In genomic region chr2:14862981-14863380, GRCm38 (mm10) we compare ENCODE assay signal across 25 mouse cellular contexts.
A peak's percentile ranks its signal among the peaks of the same experiment; 100 is the strongest.
DNase-seq lines count a peak whose midpoint lies in the region; ATAC-seq and TF ChIP-seq lines count a peak whose summit lies in the region.
"Had no signal": no experiment of that assay in that cellular context is flagged by ENCODE, and none has a peak within 500 bp of the region (broad histone marks: within the 10 kb centered on the region; RNA-seq: fewer than 3 reads in every experiment).

No protein-coding gene starts in this region.

- H3K36me3 ChIP-seq in liver, embryonic 12.5 days: no peaks in the 10 kb centered on the region
- H3K36me3 ChIP-seq in ES-E14 (ENCODE audit: control insufficient read depth, insufficient read depth, low read length, poor library complexity, severe bottlenecking): no peaks in the 10 kb centered on the region
- H3K36me3 ChIP-seq: embryonic facial prominence, embryonic 12.5 days; embryonic facial prominence, embryonic 15.5 days; heart, embryonic 10.5 days; heart, embryonic 13.5 days; hindbrain, embryonic 12.5 days; hindbrain, embryonic 15.5 days had no signal

- no peak overlapping the region for H3K4me3 ChIP-seq in liver, embryonic 12.5 days
- H3K4me3 ChIP-seq in ES-E14 (ENCODE audit: insufficient read depth in 1 of 2, low read depth in 1 of 2, low read length in 2 of 2, poor library complexity in 1 of 2, severe bottlenecking in 1 of 2): no peak overlapping the region
- H3K4me3 ChIP-seq: embryonic facial prominence, embryonic 12.5 days; embryonic facial prominence, embryonic 15.5 days; heart, adult 2 months; heart, embryonic 10.5 days; heart, embryonic 13.5 days; hindbrain, embryonic 12.5 days; hindbrain, embryonic 15.5 days had no signal

- H3K4me1 ChIP-seq in liver, embryonic 12.5 days: no peaks in the 10 kb centered on the region
- peaks cover 0 to 5% of the 10 kb centered on the region in 2 experiments; a peak in 1 of 4 replicates for H3K4me1 ChIP-seq in ES-E14 (ENCODE audit: control insufficient read depth in 2 of 2, insufficient read depth in 2 of 2, low read length in 2 of 2, poor library complexity in 1 of 2)
- H3K4me1 ChIP-seq: embryonic facial prominence, embryonic 12.5 days; embryonic facial prominence, embryonic 15.5 days; hindbrain, embryonic 12.5 days; hindbrain, embryonic 15.5 days had no signal

- in situ Hi-C loops in ES-E14 (cut with MboI; ENCODE audit: low sequenced_read_pairs in 2 of 2, unreplicated experiment in 2 of 2): no loop called here

- no peak overlapping the region for H3K9ac ChIP-seq in liver, embryonic 12.5 days
- no peak overlapping the region for H3K9ac ChIP-seq in ES-E14 (ENCODE audit: insufficient read depth, low read depth, low read length, poor library complexity, severe bottlenecking)
- H3K9ac ChIP-seq: embryonic facial prominence, embryonic 12.5 days; embryonic facial prominence, embryonic 15.5 days; forebrain, postnatal 0 days; heart, embryonic 13.5 days; hindbrain, embryonic 12.5 days; hindbrain, embryonic 15.5 days had no signal

- ATAC-seq in liver, embryonic 12.5 days: no peak
- ATAC-seq: forebrain, embryonic 14.5 days; forebrain, postnatal 0 days; intestine, postnatal 0 days had no signal

- no peaks in the 10 kb centered on the region for H3K9me3 ChIP-seq in liver, embryonic 12.5 days (replicated peaks)
- no peaks in the 10 kb centered on the region for H3K9me3 ChIP-seq in ES-E14 (ENCODE audit: control insufficient read depth, insufficient read depth, low read depth, low read length)
- H3K9me3 ChIP-seq: embryonic facial prominence, embryonic 12.5 days; embryonic facial prominence, embryonic 15.5 days; heart, embryonic 10.5 days; heart, embryonic 13.5 days; hindbrain, embryonic 12.5 days; hindbrain, embryonic 15.5 days had no signal

- H3K4me2 ChIP-seq in liver, embryonic 12.5 days: no peak overlapping the region
- H3K4me2 ChIP-seq: embryonic facial prominence, embryonic 12.5 days; embryonic facial prominence, embryonic 15.5 days; heart, embryonic 13.5 days; hindbrain, embryonic 12.5 days; hindbrain, embryonic 15.5 days had no signal

- WGBS in liver, embryonic 12.5 days (ENCODE audit: insufficient replicate concordance): 23% methylated on average over 1 of the region's 1 CpGs

- H3K27ac ChIP-seq in liver, embryonic 12.5 days: no peak overlapping the region
- H3K27ac ChIP-seq in ES-E14 (ENCODE audit: insufficient read depth, low read depth, low read length, poor library complexity, severe bottlenecking): no peak overlapping the region
- H3K27ac ChIP-seq: embryonic facial prominence, embryonic 12.5 days; embryonic facial prominence, embryonic 15.5 days; heart, adult 2 months; heart, embryonic 10.5 days; heart, embryonic 13.5 days; hindbrain, embryonic 12.5 days; hindbrain, embryonic 15.5 days had no signal

- DNase-seq in liver: peak; percentile 5
- peak; percentile 19 for DNase-seq in ES-E14 (ENCODE audit: low read depth, low spot score)
- peak; percentile 76 for DNase-seq in ZHBTc4 (ENCODE audit: low read depth, low spot score)
- DNase-seq in layer of hippocampus, adult 8-10 months (ENCODE audit: low spot score in 2 of 2): no peak
- DNase-seq in Muller cell, postnatal 12 days (ENCODE audit: inconsistent ontology term): no peak
- DNase-seq: adrenal gland, postnatal 10 days; adrenal gland, postnatal 36 days; B cell, adult 2 months; cerebellum, adult 18-20 months; cerebellum, adult 9-10 months; cerebellum, postnatal 14 days; forebrain, postnatal 0 days; gastrocnemius, postnatal 25 days; heart, adult 2 months; heart, postnatal 14 days had no signal

- no peaks in the 10 kb centered on the region for H3K27me3 ChIP-seq in liver, embryonic 12.5 days (replicated peaks)
- H3K27me3 ChIP-seq: CH12.LX; embryonic facial prominence, embryonic 12.5 days; embryonic facial prominence, embryonic 15.5 days; heart, embryonic 13.5 days; hindbrain, embryonic 12.5 days; hindbrain, embryonic 15.5 days had no signal

TF ChIP-seq in ES-E14, 5 proteins besides CTCF, POLR2A, EP300 and RAD21:
- no peak for TF ChIP-seq MAFK (IDR thresholded peaks at IDR 0.05; ENCODE audit: insufficient read depth, low read depth, low read length)
- TF ChIP-seq CHD2 (IDR thresholded peaks at IDR 0.05; ENCODE audit: low read depth, low read length): no peak

Comparison
In these comparisons a context has a peak if more than half of its experiments do, and no peak if none do; other contexts are left out.
1. DNase-seq: peak in liver (single experiment), ES-E14 (single experiment) and ZHBTc4 (single experiment); none in layer of hippocampus, adult 8-10 months (0 of 2) and Muller cell, postnatal 12 days (single experiment).